Mouse (Mus musculus) thymus, postnatal 0 days (tissue): Measurements from ENCODE around the gene Ric8a. TPM values are rescaled to one million over a fixed set of nuclear protein-coding genes. Genes with fewer than 3 reads are reported as not detected.

Experiments
- polyA plus RNA-seq: library from polyadenylated mRNA; unstranded; fragments of >200 nt; fragmentation: Nextera tagmentation; extraction: Ambion mirVana; gene quantifications from 2 replicates; pipeline ENCODE4 v1.2.1, GENCODE M21; 2015

The Ric8a gene
- polyA plus RNA-seq, 1 experiment from 2014 or later = 78.5 TPM

Other genes with a start within 250 kb of the Ric8a start
- not detected in 2 replicates for gene Olfr61, start 228.0 kb upstream of the Ric8a start, polyA plus RNA-seq
- not detected in 2 replicates for gene Olfr53, start 210.5 kb upstream of the Ric8a start, polyA plus RNA-seq
- not detected in 2 replicates for gene Olfr539, start 197.0 kb upstream of the Ric8a start, polyA plus RNA-seq
- gene Olfr45, start 175.0 kb upstream of the Ric8a start, polyA plus RNA-seq = not detected in 2 replicates
- gene Olfr541, start 159.7 kb upstream of the Ric8a start, polyA plus RNA-seq = not detected in 2 replicates
- 0.13 and 0.18 TPM in 2 replicates for gene Cyp2e1, start 93.2 kb upstream of the Ric8a start, polyA plus RNA-seq
- 0.61 and 0.84 TPM in 2 replicates for gene Syce1, start 69.1 kb upstream of the Ric8a start, polyA plus RNA-seq
- 0.49 and 0.57 TPM in 2 replicates for gene Zfp941, start 34.8 kb upstream of the Ric8a start, polyA plus RNA-seq
- 3.6 and 4.0 TPM in 2 replicates for gene Urah, start 21.9 kb upstream of the Ric8a start, polyA plus RNA-seq
- gene Scgb1c1, start 11.4 kb upstream of the Ric8a start, polyA plus RNA-seq = 2.0 and 2.2 TPM in 2 replicates
- gene Odf3, start 9.2 kb upstream of the Ric8a start, polyA plus RNA-seq = not detected in 2 replicates
- not detected in 2 replicates for gene Gm45785, start 626 bp upstream of the Ric8a start, polyA plus RNA-seq
- 42.8 and 52.4 TPM in 2 replicates for gene Bet1l, start 620 bp downstream of the Ric8a start, polyA plus RNA-seq
- gene Psmd13, start 25.0 kb downstream of the Ric8a start, polyA plus RNA-seq = 274 and 296 TPM in 2 replicates
- 17.5 and 19.4 TPM in 2 replicates for gene Sirt3, start 25.4 kb downstream of the Ric8a start, polyA plus RNA-seq
- gene Cox8b, start 43.5 kb downstream of the Ric8a start, polyA plus RNA-seq = 1.9 and 3.2 TPM in 2 replicates
- gene Nlrp6, start 63.9 kb downstream of the Ric8a start, polyA plus RNA-seq = 0.74 and 0.81 TPM in 2 replicates
- 15.5 and 18.6 TPM in 2 replicates for gene Pgghg, start 84.4 kb downstream of the Ric8a start, polyA plus RNA-seq
- gene Ifitm5, start 93.3 kb downstream of the Ric8a start, polyA plus RNA-seq = 0.39 and 0.63 TPM in 2 replicates
- not detected in 2 replicates for gene Gm45717, start 99.0 kb downstream of the Ric8a start, polyA plus RNA-seq
- gene Ifitm2, start 99.0 kb downstream of the Ric8a start, polyA plus RNA-seq = 443 and 459 TPM in 2 replicates
- gene Ifitm1, start 110.3 kb downstream of the Ric8a start, polyA plus RNA-seq = 109 and 131 TPM in 2 replicates
- 987 and 1,033 TPM in 2 replicates for gene Ifitm3, start 153.8 kb downstream of the Ric8a start, polyA plus RNA-seq
- gene Ifitm6, start 161.0 kb downstream of the Ric8a start, polyA plus RNA-seq = 0.73 and 0.95 TPM in 2 replicates
- not detected in 2 replicates for gene Gm17387, start 172.2 kb downstream of the Ric8a start, polyA plus RNA-seq
- 2.0 and 2.5 TPM in 2 replicates for gene B4galnt4, start 204.1 kb downstream of the Ric8a start, polyA plus RNA-seq
- gene Pkp3, start 221.3 kb downstream of the Ric8a start, polyA plus RNA-seq = 45.1 and 47.8 TPM in 2 replicates
- gene Sigirr, start 243.6 kb downstream of the Ric8a start, polyA plus RNA-seq = 45.9 and 51.9 TPM in 2 replicates